Mouse (Mus musculus) heart, adult 2 months (tissue): ENCODE measurements around the gene Ak9. TPM values are rescaled to one million over a fixed set of nuclear protein-coding genes. Genes with fewer than 3 reads are reported as not detected.

Source experiments
- DNase-seq, 2 experiments: peaks; one replicate each; pipeline ENCODE4 v3.0.0; 2021
- H3K27ac ChIP-seq: fragments of 200-600 bp; 2 replicates; pipeline ENCODE4 v1.8.1; 2022
- H3K27me3 ChIP-seq: fragments of 200-500 bp; 2 replicates; pipeline ENCODE4 v1.6.1; 2012; ENCODE audit warnings: mild to moderate bottlenecking, low read length, inconsistent platforms, mixed read lengths; ENCODE audit not compliant: control insufficient read depth, insufficient read depth
- H3K36me3 ChIP-seq: fragments of 200-500 bp; 2 replicates; pipeline ENCODE4 v1.6.1; 2012; ENCODE audit warnings: low read length, inconsistent platforms; ENCODE audit not compliant: control insufficient read depth, insufficient read depth
- H3K4me1 ChIP-seq: fragments of 200-500 bp; 2 replicates; pipeline ENCODE4 v1.6.1; 2011; ENCODE audit warnings: low read length; ENCODE audit not compliant: control insufficient read depth, insufficient read depth
- H3K4me3 ChIP-seq: fragments of 200-600 bp; 2 replicates; pipeline ENCODE4 v1.8.1; 2022
- H3K79me2 ChIP-seq: fragments of 200-500 bp; replicated peaks from 2 replicates; pipeline ENCODE4 v1.6.1; 2012; ENCODE audit warnings: mild to moderate bottlenecking, inconsistent platforms, low read length, moderate library complexity, mixed read lengths; ENCODE audit not compliant: control insufficient read depth, insufficient read depth
- H3K9ac ChIP-seq: fragments of 200-500 bp; 2 replicates; pipeline ENCODE4 v1.6.1; 2012; ENCODE audit warnings: low read depth, mild to moderate bottlenecking, control low read depth, inconsistent platforms, low read length, mixed read lengths
- CTCF ChIP-seq: fragments of 200-600 bp; IDR thresholded peaks from 2 replicates; pipeline ENCODE4 v1.8.1; 2022; ENCODE audit warnings: antibody characterized with exemption, mild to moderate bottlenecking, moderate library complexity
- EP300 ChIP-seq: fragments of 200-500 bp; IDR thresholded peaks from 2 replicates; pipeline ENCODE4 v1.6.1; 2011; ENCODE audit warnings: low read depth, low read length, control low read depth; ENCODE audit not compliant: insufficient read depth
- POLR2A ChIP-seq: fragments of 200-500 bp; IDR thresholded peaks from 2 replicates; pipeline ENCODE4 v1.6.1; 2011; ENCODE audit warnings: mild to moderate bottlenecking, low read depth, low read length, control low read depth; ENCODE audit not compliant: insufficient read depth
- WGBS: fragments of 180-500 bp; shearing (Covaris S2); methylation state at CpG from one replicate; pipeline ENCODE4 v1.1.7; 2018; 5-methylcytosine and 5-hydroxymethylcytosine counted together
- intact Hi-C: fragments of 180-260 bp; cut with DNase I; formaldehyde crosslinking; loops from one replicate; pipeline ENCODE4 v1.15.1; 2025
- polyA plus RNA-seq: library from polyadenylated mRNA; depleted of rRNA; stranded (reverse); fragments of >200 nt; gene quantifications from 2 replicates; pipeline ENCODE4 v1.2.3, GENCODE M21; 2012
- total RNA-seq, 2 experiments: library from RNA; stranded (reverse); gene quantifications; 2 replicates each; pipeline ENCODE4 v1.2.3; 2021

Ak9 gene
- total and polyA plus RNA-seq, 3 experiments = 0.06 TPM; not detected in 2

- H3K4me1 ChIP-seq = no peaks in the 10 kb centered on the region
- no peak for DNase-seq
- H3K27ac ChIP-seq = no peak overlapping the region
- H3K36me3 ChIP-seq = no peaks in the 10 kb centered on the region
- TF ChIP-seq CTCF (no peak), POLR2A (no peak), EP300 (no peak)
- H3K4me3 ChIP-seq = no peak overlapping the region
- H3K9ac ChIP-seq = no peak overlapping the region
- WGBS = 55% methylated on average over 9 of the region's 9 CpGs
- H3K79me2 ChIP-seq = no peaks in the 10 kb centered on the region
- intact Hi-C loops = no loop called here
- no peaks in the 10 kb centered on the region for H3K27me3 ChIP-seq
Measured at GRCm38 (mm10) chr10:41420496-41421200, 116.9 kb downstream of the Ak9 start.

DNA sequence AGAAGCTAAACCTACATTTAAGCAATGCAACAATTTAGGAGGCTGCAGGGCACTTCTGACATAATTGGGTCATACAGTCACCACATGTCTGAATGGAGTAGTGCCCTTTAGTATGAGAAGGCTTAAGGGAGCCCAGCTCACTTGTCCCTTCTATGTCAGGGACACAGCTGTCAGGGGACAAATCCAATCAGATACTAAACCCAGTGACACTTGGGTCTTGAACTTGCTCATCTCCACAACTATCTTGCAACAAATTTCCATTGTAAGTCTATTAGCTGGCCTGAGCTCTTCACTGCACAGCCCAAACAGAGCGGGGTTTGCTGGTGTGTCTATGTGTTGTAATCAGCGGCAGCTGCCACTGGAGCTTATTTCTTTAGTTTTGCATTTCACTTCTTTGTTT, 119.9 kb downstream of the Ak9 start:
- no peak overlapping the region for H3K9ac ChIP-seq
- no peaks in the 10 kb centered on the region for H3K27me3 ChIP-seq
- 87% methylated on average over 2 of the region's 2 CpGs for WGBS
- TF ChIP-seq CTCF = no peak
- TF ChIP-seq POLR2A = no peak
- TF ChIP-seq EP300 = no peak
- no peak overlapping the region for H3K27ac ChIP-seq
- H3K36me3 ChIP-seq = no peaks in the 10 kb centered on the region
- no peak for DNase-seq
- intact Hi-C loops = no loop called here
- H3K4me3 ChIP-seq = no peak overlapping the region
- H3K4me1 ChIP-seq = no peaks in the 10 kb centered on the region
- no peaks in the 10 kb centered on the region for H3K79me2 ChIP-seq

DNA sequence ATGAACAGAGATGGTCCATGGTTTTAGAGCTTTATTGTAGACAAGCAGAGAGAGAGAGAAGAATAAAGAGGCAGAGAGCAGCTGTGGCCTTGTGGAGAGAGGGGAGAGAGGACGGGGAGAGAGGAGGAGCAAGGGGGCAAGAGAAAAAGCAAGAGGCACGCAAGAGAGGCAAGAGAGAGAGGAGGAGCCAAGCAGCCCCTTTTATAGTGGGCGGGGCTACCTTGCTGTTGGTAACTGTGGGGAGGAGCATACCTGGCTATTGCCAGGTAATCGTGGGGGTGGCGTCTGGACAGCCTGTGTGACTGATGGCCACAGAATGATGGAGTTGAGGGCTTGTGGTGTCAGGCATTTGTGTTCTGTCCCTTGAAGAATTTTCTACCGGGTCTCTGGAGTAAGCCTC, 122.6 kb downstream of the Ak9 start:
- Histone ChIP-seq H3K79me2 (no peaks in the 10 kb centered on the region), H3K27me3 (no peaks in the 10 kb centered on the region), H3K9ac (no peak overlapping the region), H3K4me3 (no peak overlapping the region), H3K27ac (no peak overlapping the region), H3K36me3 (no peaks in the 10 kb centered on the region), H3K4me1 (no peaks in the 10 kb centered on the region)
- TF ChIP-seq POLR2A = no peak
- no peak for TF ChIP-seq EP300
- no peak for TF ChIP-seq CTCF
- DNase-seq = no peak
- intact Hi-C loops = no loop called here
- 69% methylated on average over 6 of the region's 6 CpGs for WGBS

- WGBS = 27% methylated on average over 4 of the region's 4 CpGs
- Histone ChIP-seq H3K36me3 (no peaks in the 10 kb centered on the region), H3K4me1 (no peaks in the 10 kb centered on the region), H3K27me3 (no peaks in the 10 kb centered on the region), H3K79me2 (no peaks in the 10 kb centered on the region), H3K27ac (no peak overlapping the region), H3K4me3 (no peak overlapping the region), H3K9ac (no peak overlapping the region)
- intact Hi-C loops = loop anchor here (10.0 kb wide), 2 partner anchors 70 to 250 kb away; no protein-coding TSS in a partner anchor
- DNase-seq = peak; percentile 47 to 60
- TF ChIP-seq POLR2A (no peak), CTCF (peak; percentile 89)
Measured at GRCm38 (mm10) chr10:41434624-41435023, 130.8 kb downstream of the Ak9 start.

- Histone ChIP-seq H3K79me2 (no peaks in the 10 kb centered on the region), H3K36me3 (no peaks in the 10 kb centered on the region), H3K9ac (no peak overlapping the region), H3K4me3 (no peak overlapping the region), H3K27ac (no peak overlapping the region), H3K27me3 (no peaks in the 10 kb centered on the region), H3K4me1 (no peaks in the 10 kb centered on the region)
- WGBS = 26% methylated on average over 3 of the region's 3 CpGs
- TF ChIP-seq POLR2A (no peak), CTCF (no peak), EP300 (no peak)
- no peak for DNase-seq
- intact Hi-C loops = loop anchor here (10.0 kb wide), 2 partner anchors 70 to 250 kb away; no protein-coding TSS in a partner anchor
Measured at GRCm38 (mm10) chr10:41435141-41435540, 131.4 kb downstream of the Ak9 start.

- no peaks in the 10 kb centered on the region for H3K36me3 ChIP-seq
- H3K9ac ChIP-seq = no peak overlapping the region
- WGBS = 47% methylated on average over 1 of the region's 1 CpGs
- TF ChIP-seq CTCF (no peak), POLR2A (no peak), EP300 (no peak)
- H3K79me2 ChIP-seq = no peaks in the 10 kb centered on the region
- H3K4me1 ChIP-seq = peaks cover 2% of the 10 kb centered on the region; the same call in 1 of the 2 replicates
- intact Hi-C loops = no loop called here
- no peaks in the 10 kb centered on the region for H3K27me3 ChIP-seq
- DNase-seq = no peak
- H3K27ac ChIP-seq = no peak overlapping the region
- no peak overlapping the region for H3K4me3 ChIP-seq
Measured at GRCm38 (mm10) chr10:41448216-41448615, 144.4 kb downstream of the Ak9 start.
